Mouse (Mus musculus) embryonic facial prominence, embryonic 11.5 days (tissue): ENCODE data around the gene Tbl1xr1. TPM values are rescaled to one million over a fixed set of nuclear protein-coding genes. Genes with fewer than 3 reads are reported as not detected.

Experiments
- ATAC-seq: fragments of 200-750 bp; cut with Nextera tagmentation; replicated peaks from 2 replicates; pipeline ENCODE4 v1.8.0; 2017; ENCODE audit warnings: low read depth; ENCODE audit not compliant: insufficient number of reproducible peaks, low FRiP score, low TSS enrichment
- DNase-seq: peaks from one replicate; pipeline ENCODE4 v3.0.0-alpha.2; 2015; ENCODE audit warnings: low spot score
- H3K27ac ChIP-seq: fragments of 300-500 bp; sonication (generic); replicated peaks from 2 replicates; pipeline ENCODE4 v1.5.1; 2014; ENCODE audit warnings: mild to moderate bottlenecking, low read depth, low read length, control low read depth
- H3K27me3 ChIP-seq: fragments of 300-500 bp; sonication (generic); 2 replicates; pipeline ENCODE4 v1.6.1; 2014; ENCODE audit warnings: mild to moderate bottlenecking, low read length, moderate library complexity, mixed read lengths; ENCODE audit not compliant: control insufficient read depth, insufficient read depth
- H3K36me3 ChIP-seq: fragments of 300-500 bp; sonication (generic); replicated peaks from 2 replicates; pipeline ENCODE4 v1.6.1; 2014; ENCODE audit warnings: low read depth, mild to moderate bottlenecking, low read length, moderate library complexity, mixed read lengths; ENCODE audit not compliant: control insufficient read depth, insufficient read depth
- H3K4me1 ChIP-seq: fragments of 300-500 bp; sonication (generic); 2 replicates; pipeline ENCODE4 v1.6.1; 2014; ENCODE audit warnings: low read length, mixed read lengths; ENCODE audit not compliant: control insufficient read depth, insufficient read depth
- H3K4me2 ChIP-seq: fragments of 300-500 bp; sonication (generic); 2 replicates; pipeline ENCODE4 v1.6.1; 2014; ENCODE audit warnings: low read depth, mild to moderate bottlenecking, control low read depth, low read length, moderate library complexity
- H3K4me3 ChIP-seq: fragments of 300-500 bp; sonication (generic); 2 replicates; pipeline ENCODE4 v1.5.1; 2014; ENCODE audit warnings: low read depth, low read length, control low read depth
- H3K9ac ChIP-seq: fragments of 300-500 bp; sonication (generic); replicated peaks from 2 replicates; pipeline ENCODE4 v1.6.1; 2014; ENCODE audit warnings: mild to moderate bottlenecking, control low read depth, low read length
- H3K9me3 ChIP-seq: fragments of 300-500 bp; sonication (generic); replicated peaks from 2 replicates; pipeline ENCODE4 v1.6.1; 2016; ENCODE audit warnings: mild to moderate bottlenecking, low read length, inconsistent platforms, mixed read lengths; ENCODE audit not compliant: control insufficient read depth
- WGBS: fragments of 180-500 bp; shearing (Covaris S2); extraction: QIAGEN DNeasy Blood & Tissue Kit; methylation state at CpG from one replicate; pipeline ENCODE4 v1.1.7; 2014; 5-methylcytosine and 5-hydroxymethylcytosine counted together
- polyA plus RNA-seq: library from polyadenylated mRNA; unstranded; fragments of >200 nt; fragmentation: Nextera tagmentation; extraction: Ambion mirVana; gene quantifications from 2 replicates; pipeline ENCODE4 v1.2.1, GENCODE M21; 2014

Tbl1xr1 gene
- polyA plus RNA-seq, 1 experiment from 2014 or later: 23.1 TPM

DNA sequence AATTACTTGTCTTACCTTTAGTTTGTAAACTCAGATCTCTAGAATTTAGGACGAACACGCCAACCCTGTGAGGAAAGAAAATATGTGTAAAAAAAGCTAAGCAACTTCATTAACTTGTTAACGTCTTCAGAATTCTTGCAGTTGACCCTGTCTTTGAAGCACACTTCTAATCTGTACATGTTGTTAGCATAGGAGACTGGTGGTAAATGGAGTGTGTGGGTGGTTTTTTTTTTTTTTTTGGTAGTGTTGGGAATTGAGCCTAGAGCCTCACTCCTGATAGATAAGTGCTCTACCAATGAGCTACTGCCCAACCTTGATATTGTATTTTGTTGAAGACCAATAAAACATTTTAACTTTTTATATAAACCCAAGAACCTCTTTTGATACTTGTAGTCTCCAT, 2.1 kb downstream of the Tbl1xr1 start:
- Histone ChIP-seq H3K4me2 (peak overlapping the region; percentile 44; the same call in 1 of the 2 replicates), H3K4me1 (no peaks in the 10 kb centered on the region), H3K9me3 (no peaks in the 10 kb centered on the region), H3K36me3 (no peaks in the 10 kb centered on the region), H3K9ac (no peak overlapping the region), H3K4me3 (peak overlapping the region; percentile 92; the same call in 1 of the 2 replicates), H3K27me3 (no peaks in the 10 kb centered on the region), H3K27ac (no peak overlapping the region)
- DNase-seq: no peak
- ATAC-seq: no peak
- WGBS: 44% methylated on average over 3 of the region's 3 CpGs

DNA sequence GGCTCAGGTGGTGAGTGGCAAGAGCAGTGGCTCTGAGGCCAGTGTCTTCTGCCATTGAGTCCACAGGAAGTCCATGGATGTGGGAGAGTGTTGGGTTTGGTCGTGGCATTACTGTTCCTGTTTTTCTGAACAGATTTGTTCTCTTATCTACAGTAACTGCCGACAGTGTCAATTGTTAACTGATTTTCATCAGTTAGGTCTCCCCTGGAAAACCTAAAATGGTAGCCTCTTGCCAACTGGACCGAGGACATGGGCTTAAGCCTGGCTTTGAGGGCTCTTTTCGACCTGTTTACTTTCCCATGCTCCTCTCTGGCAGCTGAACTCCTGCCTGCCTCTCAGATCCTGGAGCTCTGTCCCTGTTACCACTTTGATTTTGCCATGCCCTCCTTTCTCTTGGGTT, 5.4 kb downstream of the Tbl1xr1 start:
- ATAC-seq (no peak), DNase-seq (no peak)
- Histone ChIP-seq H3K9ac (no peak overlapping the region), H3K27ac (no peak overlapping the region), H3K4me2 (no peak overlapping the region), H3K9me3 (no peaks in the 10 kb centered on the region), H3K4me1 (no peaks in the 10 kb centered on the region), H3K27me3 (no peaks in the 10 kb centered on the region), H3K36me3 (no peaks in the 10 kb centered on the region), H3K4me3 (no peak overlapping the region)
- 91% methylated on average over 4 of the region's 4 CpGs for WGBS

DNA sequence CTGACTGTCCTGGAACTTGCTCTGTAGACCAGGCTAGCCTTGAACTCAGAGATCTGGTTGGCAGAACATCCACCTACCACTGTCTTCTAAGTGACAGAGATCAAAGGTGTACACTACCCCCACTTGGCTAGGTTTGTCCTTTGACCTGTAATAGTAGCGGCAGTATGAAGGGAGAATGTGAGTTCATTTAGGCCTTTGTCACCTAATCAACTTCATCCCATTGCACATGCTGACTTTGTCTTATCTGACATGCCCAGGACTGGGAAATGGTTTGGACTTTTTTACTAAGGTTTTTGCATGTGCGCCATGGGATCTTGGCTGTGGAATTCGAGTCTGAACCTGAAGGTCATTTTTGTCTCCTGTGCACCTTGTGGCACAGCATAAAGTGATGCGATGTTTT, 6.4 kb downstream of the Tbl1xr1 start:
- no peaks in the 10 kb centered on the region for H3K4me1 ChIP-seq
- whole genome bisulfite sequencing: 89% methylated on average over 4 of the region's 4 CpGs
- H3K4me3 ChIP-seq: no peak overlapping the region
- no peaks in the 10 kb centered on the region for H3K9me3 ChIP-seq
- DNase-seq (no peak), ATAC-seq (no peak)
- no peaks in the 10 kb centered on the region for H3K27me3 ChIP-seq
- H3K9ac ChIP-seq: no peak overlapping the region
- H3K4me2 ChIP-seq: no peak overlapping the region
- no peaks in the 10 kb centered on the region for H3K36me3 ChIP-seq
- H3K27ac ChIP-seq: no peak overlapping the region

DNA sequence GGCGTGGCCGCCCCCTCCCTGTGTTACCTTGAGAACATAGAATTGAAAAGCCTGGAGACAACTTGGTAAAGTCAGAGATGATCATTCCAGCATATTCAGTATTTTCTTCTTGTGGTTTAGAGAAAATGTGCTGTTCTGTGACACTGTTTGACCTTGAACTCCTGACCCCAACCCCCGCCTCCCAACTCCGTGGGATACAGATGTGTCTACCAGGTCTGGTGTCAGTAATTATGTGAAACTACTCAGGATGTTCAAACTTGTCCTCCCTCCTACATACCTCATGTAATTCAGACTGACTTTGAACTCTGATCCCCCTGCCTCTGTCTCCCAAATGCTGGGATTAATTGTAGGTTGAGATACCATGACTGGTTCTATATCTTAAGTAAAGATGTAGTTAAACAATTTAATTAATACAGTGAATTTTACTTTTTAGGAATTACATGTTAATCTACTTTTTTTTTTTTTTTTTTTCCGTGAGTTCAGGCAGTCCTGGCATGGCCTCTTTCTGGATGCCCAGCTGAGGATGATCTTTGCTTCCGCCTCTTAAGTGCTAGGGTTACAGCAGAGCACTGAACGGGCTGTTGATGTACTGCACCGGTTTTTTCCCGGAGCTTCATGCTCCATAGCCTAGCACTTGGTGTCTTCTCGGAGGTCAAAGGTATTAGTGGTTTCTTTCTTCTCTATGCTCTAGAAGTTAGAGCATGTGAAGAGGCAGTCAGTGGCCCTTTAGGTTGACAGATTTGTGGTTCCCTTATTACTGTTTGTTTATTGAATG, 8.0 kb downstream of the Tbl1xr1 start:
- no peaks in the 10 kb centered on the region for H3K4me1 ChIP-seq
- no peak overlapping the region for H3K27ac ChIP-seq
- no peak overlapping the region for H3K4me3 ChIP-seq
- no peak overlapping the region for H3K9ac ChIP-seq
- DNase-seq (no peak), ATAC-seq (no peak)
- no peaks in the 10 kb centered on the region for H3K9me3 ChIP-seq
- no peaks in the 10 kb centered on the region for H3K27me3 ChIP-seq
- no peak overlapping the region for H3K4me2 ChIP-seq
- H3K36me3 ChIP-seq: no peaks in the 10 kb centered on the region
- WGBS: 74% methylated on average over 10 of the region's 10 CpGs

DNA sequence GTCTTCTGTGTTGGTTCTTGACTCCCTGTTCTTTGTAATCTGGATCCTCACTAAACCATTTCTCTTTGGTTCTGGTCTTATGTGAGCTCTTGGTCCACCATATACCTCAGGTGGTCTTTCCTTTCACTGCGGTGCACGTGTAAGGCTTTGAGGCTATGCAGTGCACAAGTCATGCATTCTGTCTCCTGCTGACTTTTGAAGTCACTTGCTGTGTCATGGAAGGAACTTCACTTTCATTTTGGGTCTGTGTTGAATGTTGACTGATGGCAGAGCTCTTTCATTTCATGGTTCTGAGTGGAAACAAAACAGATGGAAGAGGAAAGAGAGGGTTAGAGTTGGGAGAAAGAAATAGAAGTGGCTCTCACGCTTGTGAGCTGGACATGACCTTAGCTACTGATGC, 13.4 kb downstream of the Tbl1xr1 start:
- H3K27ac ChIP-seq: no peak overlapping the region
- no peaks in the 10 kb centered on the region for H3K27me3 ChIP-seq
- H3K4me2 ChIP-seq: no peak overlapping the region
- DNase-seq: no peak
- no peak overlapping the region for H3K9ac ChIP-seq
- ATAC-seq: no peak
- 74% methylated on average over 3 of the region's 3 CpGs for WGBS
- H3K9me3 ChIP-seq: no peaks in the 10 kb centered on the region
- no peak overlapping the region for H3K4me3 ChIP-seq
- no peaks in the 10 kb centered on the region for H3K36me3 ChIP-seq
- no peaks in the 10 kb centered on the region for H3K4me1 ChIP-seq

DNA sequence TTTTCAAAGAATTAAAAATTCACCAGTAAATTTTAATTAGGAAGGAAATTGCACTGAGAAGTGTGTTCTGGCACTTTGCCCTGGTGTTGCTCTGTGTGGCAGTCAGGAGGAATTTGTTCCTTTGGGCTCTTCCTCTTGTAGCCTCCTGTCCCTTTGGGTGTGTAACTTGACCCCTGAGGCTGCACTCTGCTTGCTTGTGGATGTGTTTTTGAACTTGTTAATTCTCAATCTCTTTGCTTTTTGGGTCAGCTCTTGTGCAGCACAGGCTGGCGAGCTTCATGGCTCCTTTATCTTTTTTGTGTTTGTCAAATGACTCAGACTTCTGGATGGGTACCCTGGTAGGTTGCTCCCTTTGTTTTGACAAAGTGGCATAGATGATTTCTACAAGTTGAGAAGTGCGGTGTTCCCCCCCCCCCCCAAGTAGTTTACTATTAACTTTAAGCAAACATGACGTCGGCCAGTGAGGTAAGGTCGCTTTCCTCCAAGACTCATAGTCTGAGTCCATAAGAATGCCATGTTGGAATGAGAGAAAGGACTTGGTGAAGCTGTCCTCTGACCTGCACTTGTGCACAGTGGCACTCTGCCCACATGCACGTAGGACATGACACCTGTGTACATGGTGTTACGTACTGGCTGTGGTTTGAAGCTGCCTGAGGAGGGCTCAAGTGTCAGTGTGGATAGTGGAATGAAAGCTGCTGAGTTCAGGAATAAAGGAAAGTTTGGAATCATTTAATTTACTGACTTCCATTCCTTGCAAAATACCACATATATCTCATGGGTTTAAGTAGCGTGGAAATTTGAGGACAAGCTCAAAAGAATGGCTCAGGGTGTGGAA, 14.2 kb downstream of the Tbl1xr1 start:
- 77% methylated on average over 8 of the region's 8 CpGs for WGBS
- Histone ChIP-seq H3K4me2 (no peak overlapping the region), H3K27me3 (no peaks in the 10 kb centered on the region), H3K9me3 (no peaks in the 10 kb centered on the region), H3K27ac (no peak overlapping the region), H3K9ac (no peak overlapping the region), H3K36me3 (no peaks in the 10 kb centered on the region), H3K4me3 (no peak overlapping the region), H3K4me1 (no peaks in the 10 kb centered on the region)
- ATAC-seq (no peak), DNase-seq (no peak)

DNA sequence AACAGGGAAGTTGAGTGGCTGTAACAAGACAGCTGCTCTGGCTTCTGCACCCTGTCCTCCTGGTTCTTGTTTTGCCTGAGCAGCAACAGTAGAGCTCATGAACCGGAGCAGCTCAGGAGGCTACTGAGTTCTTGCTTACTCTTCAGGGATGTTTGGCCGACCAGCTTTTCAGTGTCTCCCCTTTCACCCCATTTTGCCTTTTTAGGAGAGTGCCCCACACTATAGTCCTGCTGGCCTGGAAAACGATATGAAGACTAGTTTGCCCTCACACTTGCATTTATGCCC, 14.8 kb downstream of the Tbl1xr1 start:
- Histone ChIP-seq H3K9ac (no peak overlapping the region), H3K36me3 (no peaks in the 10 kb centered on the region), H3K4me2 (no peak overlapping the region), H3K9me3 (no peaks in the 10 kb centered on the region), H3K4me1 (no peaks in the 10 kb centered on the region), H3K27me3 (no peaks in the 10 kb centered on the region), H3K4me3 (no peak overlapping the region), H3K27ac (no peak overlapping the region)
- WGBS: 63% methylated on average over 3 of the region's 3 CpGs
- no peak for ATAC-seq
- no peak for DNase-seq

DNA sequence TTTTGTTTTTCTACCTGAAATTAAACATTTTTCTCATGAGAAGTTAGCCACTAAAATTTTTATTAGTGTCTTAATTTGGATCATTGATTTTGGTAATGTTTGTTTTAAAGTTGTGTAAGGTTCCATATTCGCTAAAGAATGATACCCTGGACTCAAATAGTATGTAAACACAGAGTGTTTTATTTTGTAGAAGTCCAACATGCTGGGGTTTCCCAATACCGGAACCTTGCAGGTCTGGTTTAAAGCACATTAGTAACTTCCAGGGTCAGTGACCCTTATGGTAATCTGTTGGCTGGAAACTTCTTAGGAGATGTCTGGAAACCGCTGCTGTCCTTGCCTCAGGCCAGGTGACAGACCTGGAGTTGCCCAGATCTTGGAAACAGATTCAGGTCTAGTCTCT, 15.2 kb downstream of the Tbl1xr1 start:
- Histone ChIP-seq H3K27me3 (no peaks in the 10 kb centered on the region), H3K4me2 (no peak overlapping the region), H3K27ac (no peak overlapping the region), H3K4me3 (no peak overlapping the region), H3K4me1 (no peaks in the 10 kb centered on the region), H3K9ac (no peak overlapping the region), H3K9me3 (no peaks in the 10 kb centered on the region), H3K36me3 (no peaks in the 10 kb centered on the region)
- 82% methylated on average over 3 of the region's 3 CpGs for WGBS
- no peak for DNase-seq
- no peak for ATAC-seq
